Mouse (Mus musculus) liver, embryonic 14.5 days (tissue): Measurements from ENCODE around the gene Esrrg. TPM values are rescaled to one million over a fixed set of nuclear protein-coding genes. Genes with fewer than 3 reads are reported as not detected.

Source experiments
- ATAC-seq: fragments of 200-750 bp; cut with Nextera tagmentation; 2 replicates; pipeline ENCODE4 v1.8.0; 2017; ENCODE audit warnings: moderate number of reproducible peaks, mild to moderate bottlenecking, moderate library complexity; ENCODE audit not compliant: insufficient read depth
- DNase-seq, 3 experiments: peaks; one replicate each; pipeline ENCODE4 v3.0.0-alpha.2; 2012 to 2013; ENCODE audit warnings: low read depth in 3 of 3, low spot score in 3 of 3
- H3K27ac ChIP-seq: fragments of 300-500 bp; sonication (generic); 2 replicates; pipeline ENCODE4 v1.5.1; 2014; ENCODE audit warnings: moderate library complexity, mild to moderate bottlenecking, control low read depth, inconsistent platforms
- H3K27me3 ChIP-seq: fragments of 300-500 bp; sonication (generic); 2 replicates; pipeline ENCODE4 v1.6.1; 2014; ENCODE audit warnings: mild to moderate bottlenecking, low read length, moderate library complexity; ENCODE audit not compliant: control insufficient read depth, insufficient read depth
- H3K36me3 ChIP-seq: fragments of 300-500 bp; sonication (generic); replicated peaks from 2 replicates; pipeline ENCODE4 v1.6.1; 2014; ENCODE audit warnings: low read depth; ENCODE audit not compliant: control insufficient read depth, insufficient read depth
- H3K4me1 ChIP-seq, 2 experiments: fragments of 200-500 bp in 1 of 2; fragments of 300-500 bp in 1 of 2; sonication (generic) in 1 of 2; replicated peaks; 2 replicates each; pipeline ENCODE4 v1.6.1; 2012 to 2014; ENCODE audit warnings: antibody characterized with exemption in 1 of 2, inconsistent platforms in 1 of 2, low read length in 1 of 2; ENCODE audit not compliant: control insufficient read depth in 2 of 2, insufficient read depth in 2 of 2
- H3K4me2 ChIP-seq: fragments of 300-500 bp; sonication (generic); 2 replicates; pipeline ENCODE4 v1.6.1; 2014; ENCODE audit warnings: low read depth, mild to moderate bottlenecking, control low read depth, moderate library complexity
- H3K4me3 ChIP-seq, 2 experiments: fragments of 200-500 bp in 1 of 2; fragments of 300-500 bp in 1 of 2; sonication (generic) in 1 of 2; 2 replicates each; pipeline ENCODE4 v1.5.1; 2012 to 2014; ENCODE audit warnings: low read depth in 2 of 2, low read length in 2 of 2, mild to moderate bottlenecking in 2 of 2, control low read depth in 1 of 2, inconsistent platforms in 1 of 2, moderate library complexity in 1 of 2; ENCODE audit not compliant: insufficient read depth in 1 of 2
- H3K9ac ChIP-seq: fragments of 300-500 bp; sonication (generic); replicated peaks from 2 replicates; pipeline ENCODE4 v1.6.1; 2014; ENCODE audit warnings: mild to moderate bottlenecking, control low read depth, moderate library complexity
- H3K9me3 ChIP-seq: fragments of 300-500 bp; sonication (generic); 2 replicates; pipeline ENCODE4 v1.6.1; 2016; ENCODE audit warnings: low read length, mixed read lengths; ENCODE audit not compliant: control insufficient read depth
- CTCF ChIP-seq: IDR thresholded peaks from 2 replicates; pipeline ENCODE4 v1.5.1; 2016; ENCODE audit warnings: antibody characterized with exemption, low read depth, control low read depth
- EP300 ChIP-seq: IDR thresholded peaks from 2 replicates; pipeline ENCODE4 v1.6.1; 2016; ENCODE audit warnings: antibody characterized with exemption, low read depth
- WGBS: fragments of 180-500 bp; shearing (Covaris S2); extraction: QIAGEN DNeasy Blood & Tissue Kit; methylation state at CpG from one replicate; pipeline ENCODE4 v1.1.7; 2014; ENCODE audit not compliant: insufficient replicate concordance; 5-methylcytosine and 5-hydroxymethylcytosine counted together
- polyA plus RNA-seq, 2 experiments: library from polyadenylated mRNA; depleted of rRNA in 1 of 2; stranded (reverse) in 1 of 2; unstranded in 1 of 2; fragments of >200 nt; fragmentation: Nextera tagmentation in 1 of 2; extraction: Ambion mirVana in 1 of 2; gene quantifications; 2 replicates each; pipeline versions ENCODE4 v1.2.1 to v1.2.3; 2012 to 2014

The Esrrg gene
- polyA plus RNA-seq, 2 experiments, result 0.03 TPM

DNA sequence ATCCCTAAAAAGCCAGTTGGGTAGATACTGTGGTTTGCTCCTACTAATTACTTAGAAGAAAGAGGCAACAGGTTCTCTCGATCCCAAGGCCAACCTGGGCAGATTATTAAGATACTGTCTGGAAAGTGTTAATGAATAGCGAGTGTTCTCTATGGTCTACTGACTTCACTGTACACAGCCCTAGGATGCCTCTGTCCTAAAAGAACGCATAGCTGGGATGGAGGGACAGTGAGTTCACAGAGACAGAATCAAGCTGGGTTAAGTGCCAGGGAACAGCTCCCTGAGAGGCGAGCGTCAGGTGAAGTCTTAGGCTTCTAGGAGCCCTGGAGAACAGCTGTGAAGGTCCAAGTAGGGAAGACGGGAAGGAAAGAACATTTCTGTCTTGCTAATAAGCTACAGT is 450.4 kb downstream of the Esrrg start:
- Histone ChIP-seq H3K4me2 (no peak overlapping the region), H3K4me3 (no peak overlapping the region), H3K4me1 (0 out of 4 replicates have a peak, but pooled peaks cover 0 to 2% of the 10 kb centered on the region in 2 experiments), H3K27me3 (no peaks in the 10 kb centered on the region), H3K9me3 (no peaks in the 10 kb centered on the region), H3K9ac (no peak overlapping the region), H3K36me3 (no peaks in the 10 kb centered on the region), H3K27ac (no peak overlapping the region)
- 58% methylated on average over 6 of the region's 6 CpGs for WGBS
- no peak for ATAC-seq
- no peak for DNase-seq
- TF ChIP-seq CTCF, result no peak
- no peak for TF ChIP-seq EP300

DNA sequence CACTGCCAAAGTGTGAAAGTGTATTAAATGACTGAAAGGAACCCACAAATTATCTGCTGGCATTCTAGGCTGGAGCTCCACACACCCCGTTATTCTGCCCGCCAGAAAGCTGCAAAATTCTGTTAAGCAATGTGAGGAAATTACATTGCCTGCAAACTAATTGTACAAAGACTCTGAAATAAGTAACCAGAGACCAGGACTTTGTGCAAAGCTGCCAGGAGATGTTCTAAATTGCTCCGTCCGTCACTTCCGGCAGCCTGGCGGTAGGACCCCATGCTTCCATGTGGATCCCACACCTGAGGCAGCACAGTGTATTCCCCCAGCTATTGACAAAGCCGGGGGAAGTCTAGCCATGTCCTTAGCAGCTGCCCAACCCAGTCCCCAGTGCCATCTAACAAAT is 451.9 kb downstream of the Esrrg start:
- Histone ChIP-seq H3K9ac (no peak overlapping the region), H3K4me3 (no peak overlapping the region), H3K27ac (no peak overlapping the region), H3K9me3 (no peaks in the 10 kb centered on the region), H3K27me3 (no peaks in the 10 kb centered on the region), H3K4me2 (no peak overlapping the region), H3K4me1 (0 out of 4 replicates have a peak, but pooled peaks cover 0 to 2% of the 10 kb centered on the region in 2 experiments), H3K36me3 (no peaks in the 10 kb centered on the region)
- ATAC-seq (no peak), DNase-seq (no peak)
- 68% methylated on average over 7 of the region's 7 CpGs for WGBS
- TF ChIP-seq EP300, result no peak
- TF ChIP-seq CTCF, result no peak

DNA sequence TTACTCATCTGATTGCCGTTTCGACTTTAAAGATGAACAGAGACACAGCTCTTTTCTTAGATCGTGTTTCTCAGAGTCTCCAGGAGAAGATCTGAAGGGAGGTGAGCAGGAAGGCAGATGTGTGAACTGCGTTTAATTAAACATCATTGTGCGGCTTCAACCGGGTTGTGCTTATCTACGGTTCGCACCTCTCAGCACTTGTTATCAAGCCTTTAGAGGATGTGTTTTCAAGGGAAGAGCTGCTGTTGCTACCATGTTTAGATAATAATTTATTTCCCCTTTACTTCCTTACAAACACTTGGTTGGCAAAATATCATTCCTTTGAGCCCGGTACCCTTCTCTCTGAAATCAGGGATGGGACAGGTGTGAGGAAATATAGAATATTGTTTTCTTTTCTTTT is 460.2 kb downstream of the Esrrg start:
- WGBS, result 24% methylated on average over 9 of the region's 9 CpGs
- ATAC-seq (no peak), DNase-seq (no peak)
- Histone ChIP-seq H3K27ac (no peak overlapping the region), H3K9ac (no peak overlapping the region), H3K36me3 (no peaks in the 10 kb centered on the region), H3K4me2 (no peak overlapping the region), H3K4me3 (no peak overlapping the region), H3K27me3 (no peaks in the 10 kb centered on the region), H3K9me3 (no peaks in the 10 kb centered on the region), H3K4me1 (no peaks in the 10 kb centered on the region)
- TF ChIP-seq EP300 (no peak), CTCF (no peak)

DNA sequence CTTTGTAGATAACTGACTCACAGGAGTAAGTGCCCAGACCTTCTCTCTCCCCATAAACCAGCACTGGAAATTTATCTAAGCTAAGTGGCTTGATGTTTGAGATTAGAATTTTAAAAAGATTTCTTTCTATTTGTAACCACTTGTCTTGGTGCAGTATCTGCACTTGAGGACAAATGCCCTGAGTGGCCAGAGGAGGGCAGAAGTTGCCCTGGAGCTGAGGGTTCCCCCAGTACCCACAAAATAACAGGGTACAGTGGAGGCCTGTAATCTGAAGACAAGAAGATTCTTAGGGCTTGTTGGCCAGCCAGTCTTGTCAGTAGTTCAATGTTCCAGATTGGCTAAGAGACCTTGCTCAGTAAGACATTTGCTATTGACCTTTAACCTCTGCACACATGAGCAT is 461.3 kb downstream of the Esrrg start:
- no peaks in the 10 kb centered on the region for H3K4me1 ChIP-seq
- no peak overlapping the region for H3K9ac ChIP-seq
- ATAC-seq, result no peak
- no peak overlapping the region for H3K27ac ChIP-seq
- no peak overlapping the region for H3K4me3 ChIP-seq
- no peaks in the 10 kb centered on the region for H3K9me3 ChIP-seq
- H3K36me3 ChIP-seq, result no peaks in the 10 kb centered on the region
- no peak overlapping the region for H3K4me2 ChIP-seq
- no peak for DNase-seq
- no peak for TF ChIP-seq CTCF
- TF ChIP-seq EP300, result no peak
- H3K27me3 ChIP-seq, result no peaks in the 10 kb centered on the region

DNA sequence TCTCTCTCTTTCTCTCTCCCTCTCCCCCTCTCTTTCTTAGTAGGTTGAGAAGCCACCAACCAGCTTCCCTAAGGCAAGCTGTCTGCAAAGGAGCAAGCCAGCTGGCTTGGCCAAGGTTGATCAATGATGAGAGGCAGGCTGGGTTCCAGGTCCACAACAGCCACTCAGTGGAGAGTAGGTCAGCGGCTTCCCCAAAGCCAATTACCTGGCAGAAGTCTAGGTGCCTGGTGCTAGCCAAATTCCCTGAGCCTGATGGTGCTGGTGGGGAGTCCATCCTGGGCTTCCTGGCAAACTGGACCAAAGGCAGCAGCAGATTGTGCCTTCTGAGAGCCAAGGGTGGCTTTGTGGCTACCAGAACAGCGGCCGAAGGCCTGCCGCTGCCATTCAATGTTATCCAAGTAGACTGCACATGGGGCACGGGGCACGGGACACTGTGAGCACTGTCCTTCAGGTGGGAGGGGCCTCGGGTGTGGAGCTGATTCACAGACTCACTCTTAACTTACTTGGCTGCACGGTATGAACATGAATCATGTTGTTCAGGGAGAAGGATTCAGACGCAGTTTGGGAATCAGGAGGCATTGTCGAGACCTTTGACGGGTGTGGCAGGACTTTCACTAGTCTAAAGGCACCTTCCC is 469.1 kb downstream of the Esrrg start:
- TF ChIP-seq CTCF, result no peak
- TF ChIP-seq EP300, result no peak
- 73% methylated on average over 11 of the region's 11 CpGs for WGBS
- DNase-seq, result no peak

More for the DNA sequence above, 469.1 kb downstream of the Esrrg start:
- no peak overlapping the region for H3K4me2 ChIP-seq
- no peak for ATAC-seq
- H3K9me3 ChIP-seq, result no peaks in the 10 kb centered on the region
- H3K27me3 ChIP-seq, result no peaks in the 10 kb centered on the region
- H3K36me3 ChIP-seq, result no peaks in the 10 kb centered on the region
- no peaks in the 10 kb centered on the region for H3K4me1 ChIP-seq
- no peak overlapping the region for H3K4me3 ChIP-seq
- no peak overlapping the region for H3K9ac ChIP-seq
- H3K27ac ChIP-seq, result no peak overlapping the region
